Mouse (Mus musculus) bone marrow, adult 2 months (tissue): ENCODE measurements around the gene Stard13. TPM values are rescaled to one million over a fixed set of nuclear protein-coding genes. Genes with fewer than 3 reads are reported as not detected.

Experiments used
- H3K27ac ChIP-seq: fragments of 200-500 bp; 2 replicates; pipeline ENCODE4 v1.5.1; 2012; ENCODE audit warnings: low read depth, mild to moderate bottlenecking, control low read depth, inconsistent platforms, low read length; ENCODE audit not compliant: control insufficient read depth, poor library complexity, insufficient read depth
- H3K4me1 ChIP-seq: fragments of 200-500 bp; 2 replicates; pipeline ENCODE4 v1.6.1; 2011; ENCODE audit warnings: low read length; ENCODE audit not compliant: control insufficient read depth, insufficient read depth
- H3K4me3 ChIP-seq: fragments of 200-500 bp; replicated peaks from 2 replicates; pipeline ENCODE3; 2011; ENCODE audit warnings: mild to moderate bottlenecking, low read depth, low read length, control low read depth; ENCODE audit not compliant: control insufficient read depth
- CTCF ChIP-seq: fragments of 200-500 bp; IDR thresholded peaks from 2 replicates; pipeline ENCODE4 v1.5.1; 2011; ENCODE audit warnings: low read length, control low read depth; ENCODE audit not compliant: control insufficient read depth, insufficient read depth
- POLR2A ChIP-seq: fragments of 200-500 bp; IDR thresholded peaks from 2 replicates; pipeline ENCODE4 v1.6.1; 2011; ENCODE audit warnings: low read depth, mild to moderate bottlenecking, control low read depth, low read length, borderline replicate concordance; ENCODE audit not compliant: control insufficient read depth
- WGBS: fragments of 180-500 bp; shearing (Covaris S2); methylation state at CpG from one replicate; pipeline ENCODE4 v1.1.7; 2018; 5-methylcytosine and 5-hydroxymethylcytosine counted together
- polyA plus RNA-seq: library from polyadenylated mRNA; stranded (reverse); fragments of >200 nt; gene quantifications from 2 replicates; pipeline ENCODE4 v1.2.4, GENCODE M21; 2011; ENCODE audit warnings: low replicate concordance; ENCODE audit not compliant: missing spikeins, insufficient read depth, insufficient read length

Stard13 gene
- polyA plus RNA-seq, 1 experiment: 0.80 TPM

GRCm38 (mm10) chr5:151002051-151002450 lies 231.6 kb downstream of the Stard13 start:
- no peaks in the 10 kb centered on the region for H3K4me1 ChIP-seq
- WGBS: 81% methylated on average over 4 of the region's 4 CpGs
- H3K27ac ChIP-seq: no peak overlapping the region
- TF ChIP-seq CTCF (no peak), POLR2A (no peak)
- no peak overlapping the region for H3K4me3 ChIP-seq

- TF ChIP-seq POLR2A (no peak), CTCF (no peak)
- no peak overlapping the region for H3K27ac ChIP-seq
- H3K4me3 ChIP-seq: no peak overlapping the region
- WGBS: 82% methylated on average over 7 of the region's 7 CpGs
- no peaks in the 10 kb centered on the region for H3K4me1 ChIP-seq
Observed at GRCm38 (mm10) chr5:151001111-151001510, 232.5 kb downstream of the Stard13 start.

GRCm38 (mm10) chr5:150996586-150996985 lies 237.1 kb downstream of the Stard13 start:
- no peak overlapping the region for H3K4me3 ChIP-seq
- TF ChIP-seq CTCF (no peak), POLR2A (no peak)
- 79% methylated on average over 2 of the region's 2 CpGs for WGBS
- H3K27ac ChIP-seq: no peak overlapping the region
- H3K4me1 ChIP-seq: no peaks in the 10 kb centered on the region

- WGBS: 73% methylated on average over 7 of the region's 7 CpGs
- Histone ChIP-seq H3K27ac (no peak overlapping the region), H3K4me1 (no peaks in the 10 kb centered on the region), H3K4me3 (no peak overlapping the region)
- TF ChIP-seq CTCF (no peak), POLR2A (no peak)
Observed at GRCm38 (mm10) chr5:150994096-150994495, 239.5 kb downstream of the Stard13 start.

Other genes starting within 250 kb of the Stard13 start
- gene Gm42906, start 194.3 kb upstream of the Stard13 start, polyA plus RNA-seq: not detected in 2 replicates